Mouse (Mus musculus) G1E (cell line): ENCODE data around the gene Slc2a4.

Source experiments
- CTCF ChIP-seq: IDR thresholded peaks from 2 replicates; pipeline ENCODE4 v1.5.1; 2012; ENCODE audit warnings: low read depth, low read length, inconsistent platforms, mixed read lengths
- TAL1 ChIP-seq: conservative IDR thresholded peaks from 2 replicates; pipeline ENCODE4 v1.6.1; 2012; ENCODE audit warnings: low read depth, low read length, inconsistent platforms, mixed read lengths

- TF ChIP-seq CTCF (no peak), TAL1 (no peak)
These were observed 30.5 kb downstream of the Slc2a4 start for GRCm38 (mm10) chr11:69917379-69917948.
